ENCODE assay signal across 7 mouse cellular contexts in genomic region chr2:150310952-150311884, GRCm38 (mm10). TPM values are rescaled to one million over a fixed set of nuclear protein-coding genes. Genes with fewer than 3 reads are reported as not detected.
DNase-seq lines count a peak whose midpoint lies in the region; ATAC-seq lines count a peak whose summit lies in the region.
"Not testable (repeated sequence)": the region's sequence is repeated elsewhere in the genome, so short reads cannot be mapped to it uniquely, and the experiment has no call there.

No protein-coding gene starts in this region.

- peak; percentile 100 for ATAC-seq in intestine, embryonic 16.5 days
- peak; percentile 99 for ATAC-seq in midbrain, embryonic 11.5 days (ENCODE audit: low FRiP score)

- not testable (repeated sequence) for H3K4me1 ChIP-seq in intestine, embryonic 16.5 days (ENCODE audit: control insufficient read depth, insufficient read depth, low read length); midbrain, embryonic 11.5 days (ENCODE audit: control insufficient read depth, insufficient read depth, low read length)

- intact Hi-C loops in left cerebral cortex, postnatal 36 days (cut with DNase I) = loop anchor here (5.0 kb wide), 1 partner anchor 51 kb away; the partner anchor contains the start of gene 3300002I08Rik

- H3K4me3 ChIP-seq in intestine, embryonic 16.5 days (ENCODE audit: low read length) = peak overlapping the region; percentile 64
- peak overlapping the region; percentile 44 for H3K4me3 ChIP-seq in midbrain, embryonic 11.5 days (ENCODE audit: low read depth, low read length)

- WGBS in intestine, embryonic 16.5 days = 10% methylated on average over 19 of the region's 19 CpGs
- WGBS in midbrain, embryonic 11.5 days = 16% methylated on average over 19 of the region's 19 CpGs

- H3K36me3 ChIP-seq in intestine, embryonic 16.5 days (ENCODE audit: control insufficient read depth, insufficient read depth, low read length); midbrain, embryonic 11.5 days (ENCODE audit: control insufficient read depth, insufficient read depth, low read length): not testable (repeated sequence)

- peak overlapping the region; percentile 46 for H3K27ac ChIP-seq in intestine, embryonic 16.5 days (ENCODE audit: low read length)
- H3K27ac ChIP-seq in midbrain, embryonic 11.5 days (ENCODE audit: low read depth, low read length) = not testable (repeated sequence)

- H3K27me3 ChIP-seq in intestine, embryonic 16.5 days (replicated peaks; ENCODE audit: control insufficient read depth, insufficient read depth, low read length); midbrain, embryonic 11.5 days (ENCODE audit: control insufficient read depth, insufficient read depth, low read length): not testable (repeated sequence)

- not testable (repeated sequence) for H3K9me3 ChIP-seq in intestine, embryonic 16.5 days (ENCODE audit: control insufficient read depth, low read length); midbrain, embryonic 11.5 days (ENCODE audit: control insufficient read depth, low read length)

- H3K9ac ChIP-seq in intestine, embryonic 16.5 days (ENCODE audit: low read depth, low read length) = peak overlapping the region; percentile 74
- peak overlapping the region; percentile 66 for H3K9ac ChIP-seq in midbrain, embryonic 11.5 days (ENCODE audit: low read length)

- DNase-seq in adrenal gland, adult 8-10 months = peak; percentile 94
- peak; percentile 87 for DNase-seq in embryo, embryonic 9.5 days (ENCODE audit: extremely low spot score)
- peak; percentile 73 to 89 for DNase-seq in gastrocnemius, postnatal 4 days (ENCODE audit: low spot score in 2 of 2)
- peak; percentile 82 to 87 for DNase-seq in left cerebral cortex, postnatal 36 days (ENCODE audit: low spot score in 2 of 2)
- DNase-seq in midbrain, embryonic 11.5 days (ENCODE audit: low spot score, missing footprints) = peak; percentile 93
- DNase-seq in skeletal muscle tissue, adult 2 months (ENCODE audit: low read depth, low spot score) = peak; percentile 81

- peak overlapping the region; percentile 73 for H3K4me2 ChIP-seq in intestine, embryonic 16.5 days (ENCODE audit: low read depth, low read length)
- peak overlapping the region; percentile 46 for H3K4me2 ChIP-seq in midbrain, embryonic 11.5 days

RNA-seq across cellular contexts. Expression of gene Gm10130, which starts 12.3 kb away (rescaled TPM):
- 1 to 10 TPM; 3.1 to 5.5 (median 4.5) TPM for total RNA-seq in adrenal gland, adult 8-10 months (2022)
- total RNA-seq in gastrocnemius, postnatal 4 days (2021) = 1 to 10 TPM; 2.0 to 2.5 TPM
- 1.8 and 3.3 TPM in 2 replicates for polyA plus RNA-seq in intestine, embryonic 16.5 days (2015; fragmentation: Nextera tagmentation; extraction: Ambion mirVana)
- total RNA-seq in left cerebral cortex, postnatal 36 days (2021) = 1 to 10 TPM; 2.4 to 2.9 TPM
- 1.2 TPM in 2 replicates for polyA plus RNA-seq in midbrain, embryonic 11.5 days (2014; fragmentation: Nextera tagmentation; extraction: Ambion mirVana)

RNA-seq across cellular contexts. Expression of gene 3300002I08Rik, which starts 51.3 kb away (rescaled TPM):
- 1 to 10 TPM; 7.8 to 9.2 (median 8.4) TPM for total RNA-seq in adrenal gland, adult 8-10 months (2022)
- 1 to 10 TPM; 3.2 to 3.7 TPM for total RNA-seq in gastrocnemius, postnatal 4 days (2021)
- polyA plus RNA-seq in intestine, embryonic 16.5 days (2015; fragmentation: Nextera tagmentation; extraction: Ambion mirVana) = 4.7 and 5.5 TPM in 2 replicates
- 1 to 10 TPM; 8.6 to 9.5 TPM for total RNA-seq in left cerebral cortex, postnatal 36 days (2021)
- 10.1 and 10.8 TPM in 2 replicates for polyA plus RNA-seq in midbrain, embryonic 11.5 days (2014; fragmentation: Nextera tagmentation; extraction: Ambion mirVana)

RNA-seq across cellular contexts. Expression of gene Gm14124, which starts 53.9 kb away (rescaled TPM):
- under 1 TPM; 0.34 to 0.51 (median 0.44) TPM for total RNA-seq in adrenal gland, adult 8-10 months (2022)
- under 1 TPM; 0.10 to 0.18 TPM for total RNA-seq in gastrocnemius, postnatal 4 days (2021)
- 0.04 TPM in 1 of 2 replicates, not detected in the other for polyA plus RNA-seq in intestine, embryonic 16.5 days (2015; fragmentation: Nextera tagmentation; extraction: Ambion mirVana)
- total RNA-seq in left cerebral cortex, postnatal 36 days (2021) = under 1 TPM in 1 of 2 experiments, not detected in 1; 0.25 TPM
- not detected in 2 replicates for polyA plus RNA-seq in midbrain, embryonic 11.5 days (2014; fragmentation: Nextera tagmentation; extraction: Ambion mirVana)

RNA-seq across cellular contexts. Expression of gene Gm21994, which starts 55.8 kb away (rescaled TPM):
- 1 to 10 TPM; 4.9 to 8.1 (median 6.2) TPM for total RNA-seq in adrenal gland, adult 8-10 months (2022)
- 1 to 10 TPM; 5.0 to 5.8 TPM for total RNA-seq in gastrocnemius, postnatal 4 days (2021)
- 3.0 and 3.4 TPM in 2 replicates for polyA plus RNA-seq in intestine, embryonic 16.5 days (2015; fragmentation: Nextera tagmentation; extraction: Ambion mirVana)
- total RNA-seq in left cerebral cortex, postnatal 36 days (2021) = 1 to 10 TPM; 7.2 to 8.3 TPM
- polyA plus RNA-seq in midbrain, embryonic 11.5 days (2014; fragmentation: Nextera tagmentation; extraction: Ambion mirVana) = 2.2 and 2.8 TPM in 2 replicates
